Mouse (Mus musculus) CH12.LX (cell line): ENCODE measurements around the gene Cmpk2.

Experiments used
- CHD2 ChIP-seq: IDR thresholded peaks from 2 replicates; pipeline ENCODE4 v1.6.1; 2011; ENCODE audit warnings: low read length, improper control_type of control experiment
- CTCF ChIP-seq, 2 experiments: IDR thresholded peaks in 1 of 2; conservative IDR thresholded peaks in 1 of 2; 2 replicates each; pipeline ENCODE4 v1.5.1; 2011 to 2012; ENCODE audit warnings: low read depth in 2 of 2, low read length in 2 of 2, improper control_type of control experiment in 1 of 2, inconsistent platforms in 1 of 2, mild to moderate bottlenecking in 1 of 2, moderate library complexity in 1 of 2
- ELF1 ChIP-seq: IDR thresholded peaks from 2 replicates; pipeline ENCODE4 v1.6.1; 2014; ENCODE audit warnings: low read depth, mild to moderate bottlenecking, inconsistent platforms, low read length, improper control_type of control experiment
- MAFK ChIP-seq: IDR thresholded peaks from 2 replicates; pipeline ENCODE4 v1.6.1; 2011; ENCODE audit warnings: low read length, improper control_type of control experiment; ENCODE audit not compliant: insufficient replicate concordance
- POLR2A ChIP-seq: IDR thresholded peaks from 2 replicates; pipeline ENCODE4 v1.6.1; 2011; ENCODE audit warnings: low read depth, mild to moderate bottlenecking, improper control_type of control experiment, low read length
- POLR2AphosphoS2 ChIP-seq: IDR thresholded peaks from 2 replicates; pipeline ENCODE4 v1.6.1; 2011; ENCODE audit warnings: low read depth, low read length, improper control_type of control experiment
- UBTF ChIP-seq: IDR thresholded peaks from 2 replicates; pipeline ENCODE4 v1.6.1; 2012; ENCODE audit warnings: low read depth, mild to moderate bottlenecking, inconsistent platforms, low read length, improper control_type of control experiment, moderate library complexity
- ZC3H11A ChIP-seq: IDR thresholded peaks from 2 replicates; pipeline ENCODE4 v1.6.1; 2012; ENCODE audit warnings: low read depth, mild to moderate bottlenecking, inconsistent platforms, low read length, improper control_type of control experiment
- ZNF384 ChIP-seq: IDR thresholded peaks from 2 replicates; pipeline ENCODE4 v1.6.1; 2012; ENCODE audit warnings: low read depth, low read length, improper control_type of control experiment, inconsistent platforms

- TF ChIP-seq ELF1, result no peak
- no peak for TF ChIP-seq CHD2
- TF ChIP-seq UBTF, result no peak
- TF ChIP-seq ZC3H11A, result no peak
- TF ChIP-seq ZNF384, result no peak
- TF ChIP-seq POLR2A, result no peak
- no peak for TF ChIP-seq MAFK
- TF ChIP-seq CTCF (conservative IDR thresholded peaks at IDR 0.05 in 1 of 2, IDR thresholded peaks at IDR 0.05 in 1 of 2; ENCODE audit: low read depth in 2 of 2, low read length in 2 of 2), result no peak
- no peak for TF ChIP-seq POLR2AphosphoS2
Observed at GRCm38 (mm10) chr12:26501042-26501441, 32.0 kb downstream of the Cmpk2 start.
